In genomic region chr2:106730608-106731007, GRCm38 (mm10) we compare ENCODE assay signal across 15 mouse cellular contexts. TPM values are rescaled to one million over a fixed set of nuclear protein-coding genes. Genes with fewer than 3 reads are reported as not detected.
DNase-seq lines count a peak whose midpoint lies in the region; ATAC-seq lines count a peak whose summit lies in the region.
"Had no signal": no experiment of that assay in that cellular context is flagged by ENCODE, and none has a peak within 500 bp of the region (broad histone marks: within the 10 kb centered on the region; RNA-seq: fewer than 3 reads in every experiment).

No protein-coding gene starts in this region.

- intact Hi-C loops in left cerebral cortex, postnatal 4 days (cut with DNase I), result no loop called here

- DNase-seq in frontal cortex, postnatal 36 days (ENCODE audit: low spot score in 2 of 2), result no peak
- no peak for DNase-seq in limb, embryonic 10.5 days (ENCODE audit: low spot score)
- no peak for DNase-seq in spleen, postnatal 10 days (ENCODE audit: low spot score in 2 of 2)
- DNase-seq in left cerebral cortex, postnatal 4 days, result no peak
- DNase-seq: cerebellum, adult 9-10 months; kidney, adult 11 months; lung, postnatal 4 days; thymus, adult 2 months had no signal

- 75% methylated on average over 8 of the region's 8 CpGs for WGBS in limb, embryonic 12.5 days
- 85% methylated on average over 8 of the region's 8 CpGs for WGBS in limb, embryonic 10.5 days
- WGBS in forebrain, embryonic 16.5 days, result 68% methylated on average over 8 of the region's 8 CpGs
- 44% methylated on average over 8 of the region's 8 CpGs for WGBS in neural tube, embryonic 15.5 days

- peaks cover 15% of the 10 kb centered on the region for H3K36me3 ChIP-seq in limb, embryonic 12.5 days
- peaks cover 24% of the 10 kb centered on the region for H3K36me3 ChIP-seq in limb, embryonic 10.5 days
- H3K36me3 ChIP-seq in forebrain, embryonic 16.5 days (ENCODE audit: control insufficient read depth, insufficient read depth), result no peaks in the 10 kb centered on the region; the same call in 1 of the 2 replicates
- H3K36me3 ChIP-seq in neural tube, embryonic 15.5 days, result peaks cover under 1% of the 10 kb centered on the region; the same call in 1 of the 2 replicates

- peaks cover 56% of the 10 kb centered on the region for H3K4me1 ChIP-seq in limb, embryonic 12.5 days (replicated peaks)
- peaks cover 35% of the 10 kb centered on the region for H3K4me1 ChIP-seq in limb, embryonic 10.5 days
- peaks cover 27% of the 10 kb centered on the region for H3K4me1 ChIP-seq in forebrain, embryonic 16.5 days (replicated peaks; ENCODE audit: control insufficient read depth, insufficient read depth, low read length)
- H3K4me1 ChIP-seq in neural tube, embryonic 15.5 days, result peaks cover 33% of the 10 kb centered on the region

- no peak overlapping the region for H3K4me3 ChIP-seq in limb, embryonic 12.5 days (replicated peaks)
- no peak overlapping the region for H3K4me3 ChIP-seq in limb, embryonic 10.5 days
- no peak overlapping the region for H3K4me3 ChIP-seq in forebrain, embryonic 16.5 days (replicated peaks; ENCODE audit: low read length)
- H3K4me3 ChIP-seq in neural tube, embryonic 15.5 days (replicated peaks), result no peak overlapping the region
- H3K4me3 ChIP-seq: embryonic facial prominence, embryonic 13.5 days; heart, embryonic 12.5 days had no signal

- H3K27ac ChIP-seq in limb, embryonic 12.5 days, result peak overlapping the region; percentile 72
- H3K27ac ChIP-seq in limb, embryonic 10.5 days, result no peak overlapping the region
- H3K27ac ChIP-seq in forebrain, embryonic 16.5 days (ENCODE audit: low read length), result no peak overlapping the region
- H3K27ac ChIP-seq in neural tube, embryonic 15.5 days (replicated peaks), result 0 out of 2 replicates have a peak overlapping the region, but pooled peaks have one; percentile 33
- H3K27ac ChIP-seq: embryonic facial prominence, embryonic 13.5 days had no signal

- H3K9ac ChIP-seq in limb, embryonic 12.5 days (replicated peaks), result no peak overlapping the region
- H3K9ac ChIP-seq in forebrain, embryonic 16.5 days (replicated peaks; ENCODE audit: low read depth, low read length), result no peak overlapping the region
- H3K9ac ChIP-seq in neural tube, embryonic 15.5 days (replicated peaks), result no peak overlapping the region
- H3K9ac ChIP-seq: embryonic facial prominence, embryonic 13.5 days; heart, embryonic 12.5 days had no signal

- H3K4me2 ChIP-seq in limb, embryonic 12.5 days, result 0 out of 2 replicates have a peak overlapping the region, but pooled peaks have one; percentile 4
- no peak overlapping the region for H3K4me2 ChIP-seq in forebrain, embryonic 16.5 days (ENCODE audit: low read length)
- H3K4me2 ChIP-seq in neural tube, embryonic 15.5 days, result no peak overlapping the region
- H3K4me2 ChIP-seq: embryonic facial prominence, embryonic 13.5 days; heart, embryonic 12.5 days; liver, embryonic 11.5 days had no signal

- ATAC-seq in frontal cortex, adult (ENCODE audit: low TSS enrichment), result peak; percentile 58
- no peak for ATAC-seq in limb, embryonic 12.5 days (ENCODE audit: insufficient number of reproducible peaks, insufficient read depth, low FRiP score, low TSS enrichment, low read depth)
- peak; percentile 34; the same call in 1 of the 2 replicates for ATAC-seq in forebrain, embryonic 16.5 days
- ATAC-seq in neural tube, embryonic 15.5 days (ENCODE audit: low FRiP score), result 0 out of 2 replicates have a peak, but pooled peaks have one; percentile 25

- peaks cover 7% of the 10 kb centered on the region; the same call in 1 of the 2 replicates for H3K27me3 ChIP-seq in limb, embryonic 12.5 days
- no peaks in the 10 kb centered on the region for H3K27me3 ChIP-seq in limb, embryonic 10.5 days (ENCODE audit: low read depth, poor library complexity, severe bottlenecking)
- H3K27me3 ChIP-seq in forebrain, embryonic 16.5 days (replicated peaks; ENCODE audit: control insufficient read depth, insufficient read depth, low read length), result no peaks in the 10 kb centered on the region
- H3K27me3 ChIP-seq in neural tube, embryonic 15.5 days (replicated peaks), result no peaks in the 10 kb centered on the region
- H3K27me3 ChIP-seq: embryonic facial prominence, embryonic 13.5 days; heart, embryonic 12.5 days had no signal

- H3K9me3 ChIP-seq in limb, embryonic 12.5 days, result no peaks in the 10 kb centered on the region
- no peaks in the 10 kb centered on the region for H3K9me3 ChIP-seq in limb, embryonic 10.5 days (replicated peaks)
- no peaks in the 10 kb centered on the region for H3K9me3 ChIP-seq in forebrain, embryonic 16.5 days (ENCODE audit: control insufficient read depth, low read length)
- no peaks in the 10 kb centered on the region for H3K9me3 ChIP-seq in neural tube, embryonic 15.5 days (replicated peaks)
- H3K9me3 ChIP-seq: embryonic facial prominence, embryonic 13.5 days; heart, embryonic 12.5 days had no signal

RNA-seq across cellular contexts. Expression of gene Mpped2, which starts 37.5 kb away (rescaled TPM):
- polyA plus RNA-seq in limb, embryonic 12.5 days (2016; fragmentation: Nextera tagmentation; extraction: Ambion mirVana), result 121 and 134 TPM in 2 replicates
- polyA plus RNA-seq in limb, embryonic 10.5 days (2016; fragmentation: Nextera tagmentation; extraction: Ambion mirVana), result 64.3 and 106 TPM in 2 replicates
- polyA plus RNA-seq in forebrain, embryonic 16.5 days (2015; fragmentation: Nextera tagmentation; extraction: Ambion mirVana), result 187 and 199 TPM in 2 replicates
- polyA plus RNA-seq in neural tube, embryonic 15.5 days (2015; fragmentation: Nextera tagmentation; extraction: Ambion mirVana), result 164 and 222 TPM in 2 replicates
- total RNA-seq in left cerebral cortex, postnatal 4 days (2021), result 10 to 100 TPM; 83.3 to 84.6 TPM

Comparison
In these comparisons a context has a peak if more than half of its experiments do, and no peak if none do; other contexts are left out.
1. H3K27ac ChIP-seq: peak in limb, embryonic 12.5 days (single experiment) and neural tube, embryonic 15.5 days (single experiment); none in limb, embryonic 10.5 days (single experiment) and forebrain, embryonic 16.5 days (single experiment).